Mouse (Mus musculus) spleen, postnatal 36 days (tissue): ENCODE measurements around the gene En1.

Experiments
- DNase-seq, 2 experiments: peaks; one replicate each; pipeline ENCODE4 v3.0.0; 2022; ENCODE audit warnings: low spot score in 2 of 2, mixed read lengths in 1 of 2

En1 gene

GRCm38 (mm10) chr1:120600149-120600445 lies 2.1 kb upstream of the En1 start:
- no peak for DNase-seq

DNA sequence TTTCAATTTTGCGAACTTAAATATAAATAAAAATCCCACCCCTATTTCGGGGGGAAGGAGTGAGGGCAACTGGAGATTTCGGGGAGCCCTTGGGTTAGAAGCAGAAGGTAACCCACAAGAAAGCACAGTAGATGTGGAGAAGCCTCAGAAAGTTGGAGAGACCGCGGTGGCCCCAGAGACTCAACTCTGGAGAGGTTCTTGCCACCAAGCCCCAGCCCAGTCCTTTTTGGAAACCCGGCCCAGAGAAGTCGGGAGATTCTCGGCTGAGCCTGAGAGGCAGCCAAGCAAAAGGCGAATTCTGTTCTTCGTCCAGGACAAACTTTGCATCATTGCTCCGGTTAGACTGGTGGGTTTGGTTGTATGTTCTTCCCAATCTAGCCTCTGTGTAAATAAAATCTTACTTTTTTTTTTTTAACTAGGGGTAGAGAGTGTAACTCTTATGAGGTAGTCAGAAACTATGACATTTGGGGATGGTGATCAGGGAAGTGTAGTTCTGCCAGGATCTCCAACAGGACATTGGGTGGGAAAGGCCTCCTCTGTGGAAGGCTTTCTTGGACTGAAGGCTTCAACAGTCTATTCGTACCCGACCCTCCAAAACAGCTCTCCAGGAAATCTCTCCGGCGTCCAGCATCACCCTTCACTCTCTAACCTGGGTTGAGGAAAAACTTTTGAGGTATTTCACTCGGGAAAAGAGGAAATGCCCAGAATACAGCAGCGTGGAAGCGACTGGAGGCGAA lies 1.5 kb upstream of the En1 start:
- no peak for DNase-seq

- DNase-seq, result no peak
Measured at GRCm38 (mm10) chr1:120601253-120601836, 873 bp upstream of the En1 start.

- no peak for DNase-seq
Measured at GRCm38 (mm10) chr1:120602876-120603655, 848 bp downstream of the En1 start.

DNA sequence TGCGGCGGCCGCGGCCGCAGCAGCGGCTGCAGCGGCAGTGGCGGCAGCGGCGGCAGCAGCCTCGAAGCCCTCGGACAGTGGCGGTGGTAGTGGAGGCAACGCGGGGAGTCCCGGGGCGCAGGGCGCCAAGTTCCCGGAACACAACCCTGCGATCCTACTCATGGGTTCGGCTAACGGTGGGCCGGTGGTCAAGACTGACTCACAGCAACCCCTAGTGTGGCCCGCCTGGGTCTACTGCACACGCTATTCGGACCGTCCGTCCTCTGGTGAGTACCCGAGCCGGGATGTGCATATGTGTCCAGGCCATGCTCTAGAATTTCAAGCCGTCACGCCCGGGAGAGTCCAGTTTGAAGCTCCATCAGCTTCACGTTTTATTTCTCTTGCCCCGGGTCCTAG lies 1.4 kb downstream of the En1 start:
- no peak for DNase-seq

DNA sequence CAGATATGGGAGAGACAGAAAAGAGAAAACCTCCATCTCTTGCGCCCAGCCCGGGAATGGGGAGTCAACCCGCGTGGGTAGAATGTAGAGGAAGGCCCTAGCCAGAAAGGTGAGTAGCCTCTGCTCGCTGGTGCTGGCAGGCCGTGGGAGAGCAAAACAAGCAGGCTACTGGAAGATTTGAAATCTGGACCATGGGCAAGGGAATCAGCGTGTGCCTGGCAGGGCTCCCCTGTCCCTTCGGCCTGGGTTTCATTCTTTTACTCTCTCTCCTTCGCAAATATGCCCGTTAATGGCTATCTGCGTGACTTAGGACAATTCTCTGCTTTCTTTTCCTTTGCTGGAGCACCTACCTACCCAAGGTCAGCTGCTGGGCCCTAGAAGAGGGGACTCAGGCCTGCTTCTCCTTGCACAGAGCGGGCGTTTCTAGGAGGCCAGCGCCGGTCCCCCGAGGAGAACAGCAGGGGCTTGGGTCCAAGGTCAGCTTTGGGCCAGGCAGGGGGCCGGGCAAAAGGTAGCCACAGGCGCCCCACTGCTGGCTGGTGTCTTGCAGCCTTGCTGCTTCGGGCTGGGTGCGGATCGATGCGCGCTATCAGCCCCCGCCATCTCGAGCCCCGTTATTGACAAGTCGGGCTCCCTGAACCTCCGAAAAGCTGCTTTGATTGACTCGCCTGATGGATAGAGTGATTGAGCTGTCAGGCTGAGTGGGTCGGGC lies 2.4 kb downstream of the En1 start:
- DNase-seq, result no peak

- DNase-seq, result no peak
Measured at GRCm38 (mm10) chr1:120605143-120605435, 2.9 kb downstream of the En1 start.

- DNase-seq, result no peak
Measured at GRCm38 (mm10) chr1:120605521-120606310, 3.5 kb downstream of the En1 start.

GRCm38 (mm10) chr1:120606641-120607575 lies 4.7 kb downstream of the En1 start:
- DNase-seq, result no peak

- DNase-seq, result no peak
Measured at GRCm38 (mm10) chr1:120607576-120608400, 5.6 kb downstream of the En1 start.

DNA sequence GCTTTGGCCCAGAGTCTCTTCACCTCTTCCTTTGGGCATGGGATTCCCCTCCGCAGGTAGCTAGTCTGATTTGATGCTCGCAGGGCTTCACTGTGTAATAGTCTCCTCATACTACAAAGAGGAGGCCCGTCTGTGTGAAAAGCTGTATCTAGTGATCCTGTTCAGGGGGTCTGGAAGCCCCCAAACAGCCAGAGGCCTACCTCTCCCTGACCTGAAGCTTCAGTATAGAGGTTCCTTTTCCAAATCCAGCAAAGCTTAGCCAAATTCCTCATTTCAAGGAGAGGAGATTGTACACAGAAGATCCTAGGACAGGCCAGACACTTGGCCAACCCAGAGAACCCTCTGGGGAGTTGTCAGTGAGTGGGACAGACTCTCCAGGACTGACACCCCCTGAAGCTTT lies 6.2 kb downstream of the En1 start:
- DNase-seq, result no peak

DNA sequence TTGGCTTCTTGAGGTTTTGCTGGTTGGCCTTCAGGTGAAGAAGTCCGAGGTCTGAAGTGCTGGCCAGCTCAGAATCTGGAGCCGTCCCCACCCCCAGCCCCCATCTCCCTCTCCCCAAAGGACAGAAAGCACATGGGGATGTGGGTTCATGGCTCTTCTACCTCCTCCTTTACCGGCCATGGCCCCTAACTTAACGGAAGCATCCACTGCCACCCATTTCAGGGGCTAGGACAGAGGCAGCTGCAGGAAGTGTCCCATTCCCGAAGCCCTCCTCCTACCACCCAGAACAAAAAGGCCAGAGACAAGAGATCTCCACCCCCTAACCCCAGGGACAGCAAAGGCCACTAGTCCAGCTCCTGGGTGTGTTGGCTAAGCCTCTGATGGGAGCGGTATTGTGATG lies 7.4 kb downstream of the En1 start:
- DNase-seq, result no peak

- DNase-seq, result no peak
Measured at GRCm38 (mm10) chr1:120613461-120614306, 11.5 kb downstream of the En1 start.

DNA sequence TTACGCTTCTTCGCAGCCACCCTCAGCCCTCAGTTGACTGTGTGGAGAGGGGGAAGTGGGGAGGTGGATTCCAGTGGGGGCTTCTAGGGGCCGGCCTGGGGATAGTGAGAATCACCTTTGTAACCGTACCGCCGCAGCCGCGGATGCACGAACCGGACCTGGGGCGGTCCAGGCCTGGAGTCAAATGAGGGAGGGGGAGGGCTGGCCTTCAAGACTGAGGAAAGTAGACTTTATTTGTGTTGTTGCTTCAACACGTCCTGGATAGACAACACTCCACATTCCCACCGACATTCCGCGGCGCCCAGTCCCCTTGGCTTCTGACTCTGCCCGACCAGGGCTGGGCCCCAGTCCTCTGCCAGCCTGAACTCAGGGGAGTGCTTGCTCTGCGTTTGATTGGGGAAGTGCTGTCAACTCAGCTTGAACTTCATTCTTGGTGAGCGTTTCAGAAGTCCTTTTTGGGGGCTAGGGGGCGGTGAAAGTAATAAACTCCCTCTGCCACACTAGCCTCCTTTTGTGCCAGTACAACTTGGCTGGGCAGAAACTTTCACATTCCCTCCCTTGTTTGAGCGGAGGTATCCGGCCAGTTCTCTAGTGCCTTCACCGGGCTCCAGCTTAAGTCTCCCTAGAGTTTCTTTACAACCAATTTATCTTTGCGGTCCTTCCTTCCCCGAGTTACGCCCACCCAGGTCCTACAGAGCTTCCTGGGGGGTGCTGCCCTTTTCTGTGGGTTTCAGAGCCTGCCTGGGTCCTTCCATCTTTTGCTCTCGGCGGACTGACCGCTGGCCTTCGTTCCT lies 12.3 kb downstream of the En1 start:
- no peak for DNase-seq

- no peak for DNase-seq
Measured at GRCm38 (mm10) chr1:120615521-120615920, 13.3 kb downstream of the En1 start.

- no peak for DNase-seq
Measured at GRCm38 (mm10) chr1:120615927-120616326, 13.7 kb downstream of the En1 start.

DNA sequence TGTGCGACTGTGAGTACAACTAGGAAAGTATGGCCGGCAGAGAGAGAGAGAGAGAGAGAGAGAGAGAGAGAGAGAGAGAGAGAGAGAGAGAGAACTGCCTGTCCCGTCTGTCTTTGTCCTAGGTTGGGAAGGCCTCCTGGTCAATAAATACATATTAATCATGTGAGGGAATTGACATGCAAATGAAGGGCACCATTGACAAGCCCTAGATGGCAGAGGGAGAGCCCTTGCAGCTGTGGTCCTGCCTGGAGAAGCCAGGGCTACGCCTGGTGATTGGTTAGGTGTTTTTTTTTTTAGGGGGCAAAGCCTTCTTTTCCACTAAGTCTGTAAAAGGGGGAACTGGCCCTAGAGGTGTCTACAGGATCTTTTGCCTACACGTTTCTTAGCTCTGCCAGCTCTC lies 19.2 kb downstream of the En1 start:
- DNase-seq, result no peak
